Mouse (Mus musculus) T-helper 2 cell (primary cell): ENCODE results near the gene Zfp967.
"Not testable (repeated sequence)": the region's sequence is repeated elsewhere in the genome, so short reads cannot be mapped to it uniquely, and the experiment has no call there.

Experiments
- in situ Hi-C: fragments of 300-600 bp; cut with MboI, MseI; formaldehyde crosslinking; loops from one replicate; pipeline ENCODE4 v1.15.1; 2025; ENCODE audit warnings: high pct_unique_total_duplicates

The Zfp967 gene

DNA sequence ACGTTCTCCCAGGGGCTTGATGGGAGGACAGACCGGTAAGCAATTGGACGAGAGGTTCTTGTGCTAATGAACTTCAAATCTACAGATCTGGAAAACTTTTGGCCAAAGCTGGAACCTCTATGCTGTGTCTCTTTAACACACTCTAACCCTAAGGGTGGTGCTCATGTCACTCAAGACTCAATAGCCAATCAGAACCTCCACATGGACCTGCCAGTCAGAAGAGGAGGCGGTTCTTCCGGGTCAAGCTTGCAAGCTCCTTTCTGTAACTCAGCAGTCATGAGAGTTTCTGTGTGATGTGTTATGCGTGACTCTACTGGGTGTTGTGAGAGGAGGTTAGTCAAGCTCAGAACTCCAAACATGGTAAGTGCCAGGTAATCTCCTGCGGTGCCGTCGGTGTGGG, at the start of gene Zfp967:
Gene Zfp967 (plus strand): TSS at position 301 of the 400 bp plus-strand sequence.
- in situ Hi-C loops, result not testable (repeated sequence)

DNA sequence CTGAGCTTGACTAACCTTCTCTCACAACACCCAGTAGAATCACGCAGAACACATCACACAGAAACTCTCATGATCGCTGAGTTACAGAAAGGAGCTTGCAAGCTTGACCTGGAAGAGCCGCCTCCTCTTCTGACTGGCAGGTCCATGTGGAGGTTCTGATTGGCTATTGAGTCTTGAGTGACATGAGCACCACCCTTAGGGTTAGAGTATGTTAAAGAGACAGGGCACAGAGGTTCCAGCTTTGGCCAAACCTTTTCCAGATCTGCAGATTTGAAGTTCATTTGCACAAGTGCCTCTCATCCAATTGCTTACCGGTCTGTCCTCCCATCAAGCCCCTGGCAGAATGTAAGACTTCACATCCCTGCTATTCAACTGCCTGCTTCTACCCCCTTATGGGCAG, 34.2 kb upstream of the Zfp967 start, which contains the start of gene Gm14434:
Gene Gm14434 (minus strand): TSS at position 101 of the 400 bp plus-strand sequence.
- in situ Hi-C loops, result not testable (repeated sequence)
